Mouse (Mus musculus) forebrain, embryonic 10.5 days (tissue): ENCODE results near the gene Sgtb. TPM values are rescaled to one million over a fixed set of nuclear protein-coding genes. Genes with fewer than 3 reads are reported as not detected.

Experiments used
- DNase-seq: peaks from one replicate; pipeline ENCODE4 v3.0.0-alpha.2; 2017; ENCODE audit warnings: low spot score; ENCODE audit errors: extremely low spot score
- H3K27ac ChIP-seq: fragments of 300-500 bp; sonication (generic); 2 replicates; pipeline ENCODE4 v1.5.1; 2016; ENCODE audit warnings: mild to moderate bottlenecking
- H3K27me3 ChIP-seq: fragments of 300-500 bp; sonication (generic); 2 replicates; pipeline ENCODE4 v1.6.1; 2016; ENCODE audit warnings: mild to moderate bottlenecking; ENCODE audit not compliant: poor library complexity, severe bottlenecking
- H3K36me3 ChIP-seq: fragments of 300-500 bp; sonication (generic); replicated peaks from 2 replicates; pipeline ENCODE4 v1.6.1; 2016; ENCODE audit warnings: mild to moderate bottlenecking, moderate library complexity
- H3K4me1 ChIP-seq: fragments of 300-500 bp; sonication (generic); 2 replicates; pipeline ENCODE4 v1.6.1; 2016
- H3K4me3 ChIP-seq: fragments of 300-500 bp; sonication (generic); 2 replicates; pipeline ENCODE4 v1.5.1; 2016; ENCODE audit warnings: mild to moderate bottlenecking, moderate library complexity
- H3K9me3 ChIP-seq: fragments of 300-500 bp; sonication (generic); 2 replicates; pipeline ENCODE4 v1.6.1; 2016; ENCODE audit warnings: mild to moderate bottlenecking, moderate library complexity
- WGBS: fragments of 180-500 bp; shearing (Covaris S2); methylation state at CpG from one replicate; pipeline ENCODE4 v1.1.7; 2016; 5-methylcytosine and 5-hydroxymethylcytosine counted together
- polyA plus RNA-seq: library from polyadenylated mRNA; unstranded; fragments of >200 nt; fragmentation: Nextera tagmentation; extraction: Ambion mirVana; gene quantifications from 2 replicates; pipeline ENCODE4 v1.2.1, GENCODE M21; 2016

The Sgtb gene
- polyA plus RNA-seq, 1 experiment from 2014 or later: 9.0 TPM

- no peak for DNase-seq
- no peak overlapping the region for H3K4me3 ChIP-seq
- H3K4me1 ChIP-seq: peaks cover 8% of the 10 kb centered on the region
- H3K9me3 ChIP-seq: peaks cover 4% of the 10 kb centered on the region; the same call in 1 of the 2 replicates
- H3K27me3 ChIP-seq: no peaks in the 10 kb centered on the region
- H3K27ac ChIP-seq: no peak overlapping the region
- peaks cover 51% of the 10 kb centered on the region for H3K36me3 ChIP-seq
- WGBS: 93% methylated on average over 5 of the region's 5 CpGs
Observed at GRCm38 (mm10) chr13:104171711-104172110, 62.2 kb downstream of the Sgtb start.

DNA sequence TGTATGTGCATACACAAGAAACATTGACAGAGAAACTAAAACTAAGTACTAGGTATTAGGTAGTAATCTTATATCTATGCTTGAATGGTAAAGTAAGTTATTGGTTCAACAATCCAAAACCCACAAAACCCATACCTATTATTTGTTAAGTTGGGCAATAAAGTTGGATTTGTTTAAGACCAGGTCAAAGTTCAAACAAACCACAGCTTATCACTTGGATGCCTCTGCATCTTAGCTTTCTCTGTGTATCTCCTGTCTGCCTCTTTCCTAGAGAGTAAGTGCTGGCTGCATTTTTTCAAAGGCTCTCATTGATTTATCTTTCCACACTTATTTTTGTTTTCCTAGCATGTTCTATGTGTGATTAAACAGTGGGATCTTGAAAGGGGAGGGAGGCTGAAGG, 63.0 kb downstream of the Sgtb start:
- Histone ChIP-seq H3K4me1 (peaks cover 14% of the 10 kb centered on the region), H3K4me3 (no peak overlapping the region), H3K27ac (no peak overlapping the region), H3K9me3 (peaks cover 4% of the 10 kb centered on the region; the same call in 1 of the 2 replicates), H3K36me3 (peaks cover 43% of the 10 kb centered on the region), H3K27me3 (no peaks in the 10 kb centered on the region)
- DNase-seq: no peak

- WGBS: 87% methylated on average over 3 of the region's 3 CpGs
- peaks cover 25% of the 10 kb centered on the region for H3K4me1 ChIP-seq
- H3K9me3 ChIP-seq: no peaks in the 10 kb centered on the region
- peaks cover 31% of the 10 kb centered on the region for H3K36me3 ChIP-seq
- H3K4me3 ChIP-seq: peak overlapping the region; percentile 87
- H3K27ac ChIP-seq: peak overlapping the region; percentile 94; the same call in 1 of the 2 replicates
- H3K27me3 ChIP-seq: no peaks in the 10 kb centered on the region
- DNase-seq: no peak
Observed at GRCm38 (mm10) chr13:104176874-104177273, 67.3 kb downstream of the Sgtb start.

DNA sequence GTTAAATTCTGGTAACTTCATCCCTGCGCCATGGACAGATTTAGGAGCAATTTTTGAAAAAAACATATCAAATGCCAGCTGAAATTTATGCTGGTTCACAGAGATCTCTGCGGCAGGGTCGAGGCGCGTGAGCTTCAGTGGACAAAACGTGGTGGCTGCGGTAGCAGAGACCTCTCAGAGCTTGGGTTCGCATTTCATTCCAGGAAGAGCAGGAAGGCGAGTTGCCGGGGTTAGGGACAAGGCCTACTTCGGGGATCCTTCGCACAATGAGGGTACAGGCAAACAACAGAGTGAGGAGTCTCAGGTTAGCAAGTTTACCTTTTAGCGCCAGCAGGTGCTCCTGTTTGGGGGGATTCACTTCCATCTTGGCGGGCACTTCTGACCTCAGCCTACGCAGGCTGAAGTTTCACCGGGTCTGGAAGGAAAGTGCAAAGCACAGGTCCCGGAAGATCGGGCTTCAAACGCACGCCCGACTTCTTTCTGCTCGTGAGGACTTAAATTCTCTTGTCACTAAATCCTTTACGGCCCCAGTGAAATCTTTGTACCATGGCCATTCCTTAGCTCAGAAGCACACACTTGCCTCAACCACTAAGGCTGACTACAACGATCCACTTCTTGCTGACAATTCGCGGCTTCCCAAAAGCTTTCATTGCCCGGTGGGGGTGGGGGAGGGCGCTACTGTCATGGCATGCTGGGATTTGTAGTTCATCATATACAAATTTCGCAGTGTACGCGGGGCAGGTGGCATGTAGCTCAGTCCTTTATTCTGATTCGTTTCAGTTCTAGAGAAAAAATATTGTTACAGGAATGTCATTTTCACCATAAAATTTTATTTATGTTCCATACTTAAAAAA, 68.5 kb downstream of the Sgtb start, which contains the start of gene Trappc13:
Gene Trappc13, minus strand, starts transcription at position 674 of the 854 bp plus-strand sequence.
- H3K27ac ChIP-seq: peak within 1 kb of the TSS; percentile 94
- peaks cover 25% of the 10 kb centered on the region for H3K4me1 ChIP-seq
- WGBS: under 1% methylated on average over 32 of the region's 32 CpGs
- peak; percentile 84 for DNase-seq
- H3K36me3 ChIP-seq: peaks cover 42% of the 10 kb centered on the region
- H3K27me3 ChIP-seq: no peaks in the 10 kb centered on the region
- H3K9me3 ChIP-seq: no peaks in the 10 kb centered on the region
- H3K4me3 ChIP-seq: peak within 1 kb of the TSS; percentile 87

DNA sequence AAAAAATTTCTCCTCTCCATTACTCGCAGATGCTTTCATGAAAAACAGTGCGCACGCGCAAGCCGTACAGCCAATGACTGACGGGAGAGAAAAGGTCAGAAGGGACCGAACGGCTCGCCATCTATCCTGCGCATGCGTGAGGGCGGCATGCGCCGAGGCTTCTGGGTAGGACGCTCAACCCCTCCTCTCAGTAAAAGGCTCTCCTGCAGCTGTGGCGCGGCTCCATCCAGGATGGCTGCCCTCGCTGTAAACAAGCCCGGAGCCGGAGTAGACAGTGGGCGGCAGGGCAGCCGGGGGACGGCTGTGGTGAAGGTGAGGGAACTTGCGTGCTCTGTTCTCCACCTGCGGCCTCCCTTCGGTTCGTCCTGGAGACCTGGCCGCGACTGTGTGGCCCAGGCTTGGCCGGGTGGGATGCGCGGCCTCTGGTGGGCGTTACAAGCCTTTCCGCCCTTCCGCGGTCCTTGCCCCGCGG, 69.1 kb downstream of the Sgtb start, which contains the start of gene Trim23:
Gene Trim23, plus strand, starts transcription at position 148 of the 472 bp plus-strand sequence.
- under 1% methylated on average over 38 of the region's 38 CpGs for WGBS
- Histone ChIP-seq H3K4me3 (peak within 1 kb of the TSS; percentile 87), H3K36me3 (peaks cover 49% of the 10 kb centered on the region), H3K9me3 (no peaks in the 10 kb centered on the region), H3K4me1 (peaks cover 25% of the 10 kb centered on the region), H3K27me3 (no peaks in the 10 kb centered on the region), H3K27ac (peak within 1 kb of the TSS; percentile 94)
- peak; percentile 96 for DNase-seq

DNA sequence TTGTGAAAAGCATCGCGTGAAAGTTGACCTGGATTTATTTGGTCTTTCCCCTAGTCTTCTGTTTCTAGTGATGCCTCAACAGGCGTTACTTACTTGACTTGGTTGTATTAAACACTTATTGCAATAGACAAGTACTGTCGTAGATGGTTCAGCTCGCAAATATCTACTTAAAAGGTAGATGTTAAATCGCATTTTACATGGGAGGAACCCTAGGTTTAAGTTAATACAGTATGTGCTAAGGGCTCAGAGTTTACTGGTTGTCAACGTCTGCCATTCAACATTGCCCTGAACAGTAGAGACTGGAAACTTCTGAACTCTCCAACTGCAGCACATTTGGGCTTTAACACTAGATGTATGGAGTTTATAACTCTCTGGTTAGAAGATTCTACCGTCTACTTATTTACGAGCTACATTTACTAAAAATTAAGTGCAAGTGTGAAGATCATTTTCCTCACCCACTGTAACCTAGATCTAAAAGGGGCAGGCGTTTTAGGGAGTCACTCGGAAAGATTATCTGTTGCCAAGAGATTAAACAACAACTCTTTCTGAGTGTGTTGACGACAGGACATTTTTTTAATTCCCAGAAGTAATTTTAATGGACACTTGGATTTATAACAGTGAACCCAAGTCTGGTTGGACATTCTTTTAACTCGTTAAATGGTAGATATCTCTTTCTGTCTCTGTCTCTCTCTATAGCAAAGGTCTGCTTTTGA, 69.8 kb downstream of the Sgtb start:
- H3K4me3 ChIP-seq: peak overlapping the region; percentile 87
- H3K27ac ChIP-seq: peak overlapping the region; percentile 94
- no peaks in the 10 kb centered on the region for H3K27me3 ChIP-seq
- DNase-seq: no peak
- H3K9me3 ChIP-seq: no peaks in the 10 kb centered on the region
- H3K36me3 ChIP-seq: peaks cover 50% of the 10 kb centered on the region
- H3K4me1 ChIP-seq: peaks cover 25% of the 10 kb centered on the region
- WGBS: 22% methylated on average over 13 of the region's 13 CpGs

- DNase-seq: no peak
- Histone ChIP-seq H3K36me3 (peaks cover 79% of the 10 kb centered on the region), H3K27ac (no peak overlapping the region), H3K4me1 (no peaks in the 10 kb centered on the region), H3K27me3 (no peaks in the 10 kb centered on the region), H3K9me3 (no peaks in the 10 kb centered on the region), H3K4me3 (no peak overlapping the region)
- WGBS: 93% methylated on average over 4 of the region's 4 CpGs
Observed at GRCm38 (mm10) chr13:104187357-104187756, 77.8 kb downstream of the Sgtb start.

Other genes with a start within 250 kb of the Sgtb start
- gene Erbin, start 189.2 kb upstream of the Sgtb start, polyA plus RNA-seq: 13.4 and 13.5 TPM in 2 replicates
- gene Nln, start 127 bp upstream of the Sgtb start, polyA plus RNA-seq: 17.1 and 17.5 TPM in 2 replicates
- 89.7 and 93.8 TPM in 2 replicates for gene Trappc13, start 68.7 kb downstream of the Sgtb start, polyA plus RNA-seq
- 18.0 and 18.7 TPM in 2 replicates for gene Trim23, start 69.1 kb downstream of the Sgtb start, polyA plus RNA-seq
- gene Cenpk, start 118.9 kb downstream of the Sgtb start, polyA plus RNA-seq: 92.5 and 102 TPM in 2 replicates
- 20.1 and 21.3 TPM in 2 replicates for gene Ppwd1, start 119.1 kb downstream of the Sgtb start, polyA plus RNA-seq
- gene Adamts6, start 178.1 kb downstream of the Sgtb start, polyA plus RNA-seq: 2.3 and 2.7 TPM in 2 replicates